Mouse (Mus musculus): ENCODE results near the gene Nup210. TPM values are rescaled to one million over a fixed set of nuclear protein-coding genes. Genes with fewer than 3 reads are reported as not detected.

The Nup210 gene
- polyA plus RNA-seq, 1 experiment from 2014 or later, result 13.1 TPM

GRCm38 (mm10) chr6:91048019-91048418, 68.6 kb downstream of the Nup210 start:
- H3K4me3 ChIP-seq (ENCODE audit: low read depth, low read length), result no peak overlapping the region
- 75% methylated on average over 7 of the region's 7 CpGs for WGBS

GRCm38 (mm10) chr6:91047434-91047833, 69.2 kb downstream of the Nup210 start:
- no peaks in the 10 kb centered on the region for H3K27me3 ChIP-seq (ENCODE audit: control insufficient read depth, insufficient read depth, low read length)
- ATAC-seq (ENCODE audit: insufficient number of reproducible peaks, insufficient read depth, low FRiP score, low read depth), result no peak
- H3K4me3 ChIP-seq (ENCODE audit: low read depth, low read length), result no peak overlapping the region
- 79% methylated on average over 5 of the region's 5 CpGs for WGBS
- H3K9me3 ChIP-seq (ENCODE audit: control insufficient read depth, low read depth, low read length), result no peaks in the 10 kb centered on the region
- 0 out of 2 replicates have a peak, but pooled peaks cover 4% of the 10 kb centered on the region for H3K4me1 ChIP-seq (ENCODE audit: control insufficient read depth, insufficient read depth, low read length)
- no peak overlapping the region for H3K27ac ChIP-seq (ENCODE audit: low read length)
- no peak overlapping the region for H3K9ac ChIP-seq (replicated peaks; ENCODE audit: low read depth, low read length)
- no peak overlapping the region for H3K4me2 ChIP-seq (replicated peaks; ENCODE audit: low read depth, low read length)
- H3K36me3 ChIP-seq (ENCODE audit: control insufficient read depth, insufficient read depth, low read length), result no peaks in the 10 kb centered on the region

More at GRCm38 (mm10) chr6:91048019-91048418, 68.6 kb downstream of the Nup210 start:
- Histone ChIP-seq H3K36me3 (ENCODE audit: control insufficient read depth, insufficient read depth, low read length) (no peaks in the 10 kb centered on the region), H3K9ac (replicated peaks; ENCODE audit: low read depth, low read length) (no peak overlapping the region), H3K9me3 (ENCODE audit: control insufficient read depth, low read depth, low read length) (no peaks in the 10 kb centered on the region), H3K4me2 (replicated peaks; ENCODE audit: low read depth, low read length) (no peak overlapping the region), H3K27me3 (ENCODE audit: control insufficient read depth, insufficient read depth, low read length) (no peaks in the 10 kb centered on the region), H3K4me1 (ENCODE audit: control insufficient read depth, insufficient read depth, low read length) (0 out of 2 replicates have a peak, but pooled peaks cover 4% of the 10 kb centered on the region), H3K27ac (ENCODE audit: low read length) (no peak overlapping the region)
- ATAC-seq (ENCODE audit: insufficient number of reproducible peaks, insufficient read depth, low FRiP score, low read depth), result no peak

DNA sequence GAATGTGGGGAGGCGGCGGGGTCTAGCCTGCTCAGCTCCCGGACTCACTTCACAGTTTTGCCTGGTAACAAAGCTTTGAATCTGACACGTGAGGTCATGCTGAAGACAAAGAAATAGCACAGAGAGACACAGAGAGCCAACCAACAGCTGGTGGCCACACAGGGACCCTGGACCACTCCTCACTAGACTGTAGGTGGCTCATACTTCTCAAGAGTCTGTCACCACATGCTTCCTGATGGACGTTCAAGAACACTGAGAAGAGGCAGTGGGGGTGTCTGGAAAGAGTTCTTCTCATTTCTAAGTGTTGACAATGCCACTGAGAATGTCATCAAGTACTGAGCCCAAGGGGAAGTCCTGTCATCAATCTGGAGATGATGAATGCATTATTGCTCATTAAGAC, 70.4 kb downstream of the Nup210 start:
- Histone ChIP-seq H3K27ac (ENCODE audit: low read length) (no peak overlapping the region), H3K9me3 (ENCODE audit: control insufficient read depth, low read depth, low read length) (no peaks in the 10 kb centered on the region), H3K4me2 (replicated peaks; ENCODE audit: low read depth, low read length) (no peak overlapping the region), H3K9ac (replicated peaks; ENCODE audit: low read depth, low read length) (no peak overlapping the region), H3K36me3 (ENCODE audit: control insufficient read depth, insufficient read depth, low read length) (no peaks in the 10 kb centered on the region), H3K27me3 (ENCODE audit: control insufficient read depth, insufficient read depth, low read length) (no peaks in the 10 kb centered on the region), H3K4me1 (ENCODE audit: control insufficient read depth, insufficient read depth, low read length) (0 out of 2 replicates have a peak, but pooled peaks cover 4% of the 10 kb centered on the region), H3K4me3 (ENCODE audit: low read depth, low read length) (no peak overlapping the region)
- 86% methylated on average over 5 of the region's 5 CpGs for WGBS
- no peak for ATAC-seq (ENCODE audit: insufficient number of reproducible peaks, insufficient read depth, low FRiP score, low read depth)

GRCm38 (mm10) chr6:91044628-91045331, 71.8 kb downstream of the Nup210 start:
- Histone ChIP-seq H3K9me3 (ENCODE audit: control insufficient read depth, low read depth, low read length) (no peaks in the 10 kb centered on the region), H3K27me3 (ENCODE audit: control insufficient read depth, insufficient read depth, low read length) (no peaks in the 10 kb centered on the region), H3K4me2 (replicated peaks; ENCODE audit: low read depth, low read length) (no peak overlapping the region), H3K4me1 (ENCODE audit: control insufficient read depth, insufficient read depth, low read length) (0 out of 2 replicates have a peak, but pooled peaks cover 4% of the 10 kb centered on the region), H3K27ac (ENCODE audit: low read length) (no peak overlapping the region; the same call in 1 of the 2 replicates), H3K36me3 (ENCODE audit: control insufficient read depth, insufficient read depth, low read length) (no peaks in the 10 kb centered on the region), H3K4me3 (ENCODE audit: low read depth, low read length) (no peak overlapping the region), H3K9ac (replicated peaks; ENCODE audit: low read depth, low read length) (no peak overlapping the region)
- 43% methylated on average over 6 of the region's 6 CpGs for WGBS
- ATAC-seq (ENCODE audit: insufficient number of reproducible peaks, insufficient read depth, low FRiP score, low read depth), result peak; percentile 51; the same call in 1 of the 2 replicates

DNA sequence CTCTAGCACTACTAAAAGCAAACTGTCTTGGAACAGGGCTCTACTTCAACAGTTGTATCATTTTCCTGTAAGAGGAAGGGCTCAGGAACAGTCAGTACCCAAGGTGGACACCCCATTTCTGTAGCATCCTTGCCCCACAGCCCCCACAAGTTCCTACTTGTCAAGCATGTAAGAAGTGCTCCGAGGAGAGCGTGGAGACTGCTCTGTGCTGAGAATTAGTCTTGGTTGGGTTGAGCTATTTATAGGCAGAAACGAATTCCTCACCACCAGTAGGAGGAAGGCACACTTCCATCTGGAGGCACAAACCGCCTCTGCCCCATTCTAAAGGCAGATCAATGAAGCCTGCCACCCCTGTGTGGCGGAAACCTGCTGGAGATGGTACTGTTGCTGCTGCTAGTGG, 75.3 kb downstream of the Nup210 start:
- Histone ChIP-seq H3K4me2 (replicated peaks; ENCODE audit: low read depth, low read length) (no peak overlapping the region), H3K4me1 (ENCODE audit: control insufficient read depth, insufficient read depth, low read length) (0 out of 2 replicates have a peak, but pooled peaks cover 4% of the 10 kb centered on the region), H3K9ac (replicated peaks; ENCODE audit: low read depth, low read length) (no peak overlapping the region), H3K36me3 (ENCODE audit: control insufficient read depth, insufficient read depth, low read length) (no peaks in the 10 kb centered on the region), H3K27me3 (ENCODE audit: control insufficient read depth, insufficient read depth, low read length) (no peaks in the 10 kb centered on the region), H3K27ac (ENCODE audit: low read length) (no peak overlapping the region), H3K4me3 (ENCODE audit: low read depth, low read length) (no peak overlapping the region), H3K9me3 (ENCODE audit: control insufficient read depth, low read depth, low read length) (no peaks in the 10 kb centered on the region)
- no peak for ATAC-seq (ENCODE audit: insufficient number of reproducible peaks, insufficient read depth, low FRiP score, low read depth)
- 83% methylated on average over 5 of the region's 5 CpGs for WGBS

GRCm38 (mm10) chr6:91028256-91028655, 88.4 kb downstream of the Nup210 start:
- WGBS, result 86% methylated on average over 5 of the region's 5 CpGs
- ATAC-seq (ENCODE audit: insufficient number of reproducible peaks, insufficient read depth, low FRiP score, low read depth), result no peak

GRCm38 (mm10) chr6:91020810-91021209, 95.8 kb downstream of the Nup210 start:
- H3K36me3 ChIP-seq (ENCODE audit: control insufficient read depth, insufficient read depth, low read length), result no peaks in the 10 kb centered on the region
- H3K4me3 ChIP-seq (ENCODE audit: low read depth, low read length), result no peak overlapping the region
- ATAC-seq (ENCODE audit: insufficient number of reproducible peaks, insufficient read depth, low FRiP score, low read depth), result no peak
- 0 out of 2 replicates have a peak, but pooled peaks cover 6% of the 10 kb centered on the region for H3K4me1 ChIP-seq (ENCODE audit: control insufficient read depth, insufficient read depth, low read length)
- H3K9me3 ChIP-seq (ENCODE audit: control insufficient read depth, low read depth, low read length), result no peaks in the 10 kb centered on the region
- no peak overlapping the region for H3K4me2 ChIP-seq (replicated peaks; ENCODE audit: low read depth, low read length)
- 82% methylated on average over 7 of the region's 7 CpGs for WGBS
- H3K27ac ChIP-seq (ENCODE audit: low read length), result no peak overlapping the region
- H3K9ac ChIP-seq (replicated peaks; ENCODE audit: low read depth, low read length), result no peak overlapping the region
- no peaks in the 10 kb centered on the region for H3K27me3 ChIP-seq (ENCODE audit: control insufficient read depth, insufficient read depth, low read length)

More at GRCm38 (mm10) chr6:91028256-91028655, 88.4 kb downstream of the Nup210 start:
- Histone ChIP-seq H3K4me3 (ENCODE audit: low read depth, low read length) (no peak overlapping the region), H3K9me3 (ENCODE audit: control insufficient read depth, low read depth, low read length) (no peaks in the 10 kb centered on the region), H3K4me1 (ENCODE audit: control insufficient read depth, insufficient read depth, low read length) (0 out of 2 replicates have a peak, but pooled peaks cover 6% of the 10 kb centered on the region), H3K27ac (ENCODE audit: low read length) (no peak overlapping the region), H3K4me2 (replicated peaks; ENCODE audit: low read depth, low read length) (no peak overlapping the region), H3K9ac (replicated peaks; ENCODE audit: low read depth, low read length) (no peak overlapping the region), H3K27me3 (ENCODE audit: control insufficient read depth, insufficient read depth, low read length) (no peaks in the 10 kb centered on the region), H3K36me3 (ENCODE audit: control insufficient read depth, insufficient read depth, low read length) (no peaks in the 10 kb centered on the region)

DNA sequence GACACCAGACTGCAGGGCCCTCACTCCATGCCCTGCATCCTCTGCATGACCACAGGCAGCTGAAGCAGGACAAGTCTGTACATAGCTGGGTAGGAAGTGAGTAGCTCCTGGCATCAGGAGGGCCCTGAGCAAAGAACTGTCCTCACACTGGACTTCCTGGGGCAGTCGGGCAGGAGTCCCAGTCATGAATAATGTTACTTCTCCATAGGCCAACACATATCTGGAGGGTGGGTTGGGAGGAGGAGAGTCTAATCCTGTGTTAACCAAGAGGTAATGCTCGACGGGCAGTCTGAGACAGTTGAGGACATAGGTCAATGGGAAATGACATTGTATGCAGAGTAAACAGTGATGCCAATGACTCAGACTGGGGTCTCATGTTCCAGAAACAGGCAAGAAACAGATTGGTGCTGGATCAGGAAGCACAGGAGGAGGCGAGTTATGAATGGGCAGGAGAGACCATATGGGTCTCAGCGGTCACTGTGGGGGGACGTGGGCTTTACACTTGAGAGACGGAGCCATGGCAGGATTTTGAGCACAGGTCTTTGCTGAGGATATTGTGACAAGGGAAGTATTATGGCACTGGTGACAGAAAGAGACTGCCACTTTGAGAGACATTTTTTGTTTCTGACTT, 99.9 kb downstream of the Nup210 start:
- Histone ChIP-seq H3K4me3 (ENCODE audit: low read depth, low read length) (no peak overlapping the region), H3K9ac (replicated peaks; ENCODE audit: low read depth, low read length) (no peak overlapping the region), H3K4me1 (ENCODE audit: control insufficient read depth, insufficient read depth, low read length) (no peaks in the 10 kb centered on the region), H3K9me3 (ENCODE audit: control insufficient read depth, low read depth, low read length) (no peaks in the 10 kb centered on the region), H3K27ac (ENCODE audit: low read length) (no peak overlapping the region), H3K27me3 (ENCODE audit: control insufficient read depth, insufficient read depth, low read length) (no peaks in the 10 kb centered on the region), H3K4me2 (replicated peaks; ENCODE audit: low read depth, low read length) (no peak overlapping the region), H3K36me3 (ENCODE audit: control insufficient read depth, insufficient read depth, low read length) (no peaks in the 10 kb centered on the region)
- no peak for ATAC-seq (ENCODE audit: insufficient number of reproducible peaks, insufficient read depth, low FRiP score, low read depth)
- 75% methylated on average over 7 of the region's 7 CpGs for WGBS
